Comparison of ENCODE assay signal across 9 mouse cellular contexts in genomic region chr7:101465392-101465791, GRCm38 (mm10). TPM values are rescaled to one million over a fixed set of nuclear protein-coding genes. Genes with fewer than 3 reads are reported as not detected.
A peak's percentile ranks its signal among the peaks of the same experiment; 100 is the strongest.
DNase-seq lines count a peak whose midpoint lies in the region; ATAC-seq and TF ChIP-seq lines count a peak whose summit lies in the region.
"Had no signal": no experiment of that assay in that cellular context is flagged by ENCODE, and none has a peak within 500 bp of the region (broad histone marks: within the 10 kb centered on the region; RNA-seq: fewer than 3 reads in every experiment).

No protein-coding gene starts in this region.

- WGBS in heart, embryonic 15.5 days: 27% methylated on average over 14 of the region's 14 CpGs
- WGBS in kidney, embryonic 16.5 days: 16% methylated on average over 14 of the region's 14 CpGs
- 6% methylated on average over 14 of the region's 14 CpGs for WGBS in lung, postnatal 0 days
- 63% methylated on average over 14 of the region's 14 CpGs for WGBS in forebrain, postnatal 0 days
- WGBS in forebrain, embryonic 14.5 days: 71% methylated on average over 14 of the region's 14 CpGs

- H3K36me3 ChIP-seq in heart, embryonic 15.5 days: no peaks in the 10 kb centered on the region
- no peaks in the 10 kb centered on the region for H3K36me3 ChIP-seq in kidney, embryonic 16.5 days (ENCODE audit: insufficient read depth, low read length)
- no peaks in the 10 kb centered on the region for H3K36me3 ChIP-seq in lung, postnatal 0 days (ENCODE audit: insufficient read depth, low read length)
- no peaks in the 10 kb centered on the region for H3K36me3 ChIP-seq in forebrain, postnatal 0 days (ENCODE audit: insufficient read depth)
- H3K36me3 ChIP-seq in forebrain, embryonic 14.5 days (ENCODE audit: control insufficient read depth, insufficient read depth, low read length): no peaks in the 10 kb centered on the region

- H3K27ac ChIP-seq in heart, embryonic 15.5 days: peak overlapping the region; percentile 70
- H3K27ac ChIP-seq in kidney, embryonic 16.5 days (ENCODE audit: low read length): peak overlapping the region; percentile 82
- H3K27ac ChIP-seq in lung, postnatal 0 days (ENCODE audit: low read length): peak overlapping the region; percentile 69
- H3K27ac ChIP-seq in forebrain, postnatal 0 days (ENCODE audit: low read depth, low read length): no peak overlapping the region
- no peak overlapping the region for H3K27ac ChIP-seq in forebrain, embryonic 14.5 days (ENCODE audit: low read depth, low read length)

- H3K9ac ChIP-seq in heart, embryonic 15.5 days: no peak overlapping the region
- H3K9ac ChIP-seq in kidney, embryonic 16.5 days (replicated peaks; ENCODE audit: low read length): no peak overlapping the region
- H3K9ac ChIP-seq in lung, postnatal 0 days (replicated peaks; ENCODE audit: low read depth): no peak overlapping the region
- H3K9ac ChIP-seq in forebrain, postnatal 0 days: no peak overlapping the region
- H3K9ac ChIP-seq in forebrain, embryonic 14.5 days (ENCODE audit: low read length): no peak overlapping the region

- peaks cover 72% of the 10 kb centered on the region for H3K4me1 ChIP-seq in heart, embryonic 15.5 days (replicated peaks)
- peaks cover 44% of the 10 kb centered on the region for H3K4me1 ChIP-seq in kidney, embryonic 16.5 days (ENCODE audit: insufficient read depth, low read length)
- peaks cover 14% of the 10 kb centered on the region for H3K4me1 ChIP-seq in lung, postnatal 0 days (ENCODE audit: insufficient read depth, low read depth, low read length)
- H3K4me1 ChIP-seq in forebrain, postnatal 0 days (ENCODE audit: insufficient read depth): peaks cover 16% of the 10 kb centered on the region; the same call in 1 of the 2 replicates
- H3K4me1 ChIP-seq in forebrain, embryonic 14.5 days (ENCODE audit: control insufficient read depth, insufficient read depth, low read length): peaks cover 14% of the 10 kb centered on the region

- TF ChIP-seq CTCF in lung, postnatal 0 days (IDR thresholded peaks at IDR 0.05): no peak
- TF ChIP-seq CTCF in forebrain, postnatal 0 days (IDR thresholded peaks at IDR 0.05; ENCODE audit: low read depth): no peak

- H3K9me3 ChIP-seq in heart, embryonic 15.5 days (replicated peaks): no peaks in the 10 kb centered on the region
- no peaks in the 10 kb centered on the region for H3K9me3 ChIP-seq in kidney, embryonic 16.5 days (ENCODE audit: low read length)
- no peaks in the 10 kb centered on the region for H3K9me3 ChIP-seq in lung, postnatal 0 days (ENCODE audit: low read length)
- H3K9me3 ChIP-seq in forebrain, postnatal 0 days (ENCODE audit: low read length): no peaks in the 10 kb centered on the region
- H3K9me3 ChIP-seq in forebrain, embryonic 14.5 days (replicated peaks; ENCODE audit: control insufficient read depth, low read length): no peaks in the 10 kb centered on the region

- DNase-seq in ovary, postnatal 36 days (ENCODE audit: low spot score): peak; percentile 18
- DNase-seq in ovary, postnatal 14 days (ENCODE audit: low spot score): no peak
- peak; percentile 76 for DNase-seq in lung, postnatal 0 days (ENCODE audit: low spot score)
- no peak for DNase-seq in adipocyte (ENCODE audit: low spot score)
- no peak for DNase-seq in forebrain, postnatal 0 days
- no peak for DNase-seq in forebrain, embryonic 14.5 days (ENCODE audit: low spot score)

- ATAC-seq in heart, embryonic 15.5 days (replicated peaks; ENCODE audit: insufficient number of reproducible peaks, insufficient read depth, low FRiP score, low read depth): peak; percentile 33
- ATAC-seq in kidney, embryonic 16.5 days (ENCODE audit: low FRiP score, low TSS enrichment): peak; percentile 58
- peak; percentile 70 for ATAC-seq in lung, postnatal 0 days
- ATAC-seq in forebrain, postnatal 0 days: no peak
- ATAC-seq in forebrain, embryonic 14.5 days: no peak

- peak; percentile 89 for TF ChIP-seq EP300 in lung, postnatal 0 days (IDR thresholded peaks at IDR 0.05)

- H3K4me3 ChIP-seq in heart, embryonic 15.5 days: no peak overlapping the region
- H3K4me3 ChIP-seq in kidney, embryonic 16.5 days (ENCODE audit: low read length): no peak overlapping the region
- H3K4me3 ChIP-seq in lung, postnatal 0 days (ENCODE audit: low read depth, low read length): no peak overlapping the region
- no peak overlapping the region for H3K4me3 ChIP-seq in forebrain, postnatal 0 days (ENCODE audit: low read depth, low read length)
- H3K4me3 ChIP-seq in forebrain, embryonic 14.5 days (ENCODE audit: low read depth, low read length): no peak overlapping the region
- H3K4me3 ChIP-seq: erythroblast, embryonic 14.5 days had no signal

- no peak overlapping the region for H3K4me2 ChIP-seq in heart, embryonic 15.5 days
- no peak overlapping the region for H3K4me2 ChIP-seq in kidney, embryonic 16.5 days (replicated peaks; ENCODE audit: low read depth, low read length)
- H3K4me2 ChIP-seq in lung, postnatal 0 days (replicated peaks; ENCODE audit: low read depth, low read length): no peak overlapping the region
- no peak overlapping the region for H3K4me2 ChIP-seq in forebrain, postnatal 0 days (ENCODE audit: low read depth)
- H3K4me2 ChIP-seq in forebrain, embryonic 14.5 days (ENCODE audit: low read length): no peak overlapping the region

- H3K27me3 ChIP-seq in heart, embryonic 15.5 days: peaks cover 5% of the 10 kb centered on the region
- no peaks in the 10 kb centered on the region for H3K27me3 ChIP-seq in kidney, embryonic 16.5 days (ENCODE audit: insufficient read depth, low read length)
- no peaks in the 10 kb centered on the region for H3K27me3 ChIP-seq in lung, postnatal 0 days (replicated peaks; ENCODE audit: insufficient read depth, low read length)
- no peaks in the 10 kb centered on the region for H3K27me3 ChIP-seq in forebrain, postnatal 0 days (ENCODE audit: insufficient read depth, low read length)
- no peaks in the 10 kb centered on the region for H3K27me3 ChIP-seq in forebrain, embryonic 14.5 days (replicated peaks; ENCODE audit: control insufficient read depth, insufficient read depth, low read length)

RNA-seq across cellular contexts. Expression of gene Pde2a, which starts 43.9 kb away (rescaled TPM):
- 16.3 and 21.9 TPM in 2 replicates for polyA plus RNA-seq in heart, embryonic 15.5 days (2015; fragmentation: Nextera tagmentation; extraction: Ambion mirVana)
- polyA plus RNA-seq in kidney, embryonic 16.5 days (2015; fragmentation: Nextera tagmentation; extraction: Ambion mirVana): 31.6 and 46.5 TPM in 2 replicates
- 3.2 and 4.3 TPM in 2 replicates for polyA plus RNA-seq in lung, postnatal 0 days (2015; fragmentation: Nextera tagmentation; extraction: Ambion mirVana)
- 94.2 and 104 TPM in 2 replicates for total RNA-seq in forebrain, postnatal 0 days (2014; rRNA removed)
- 66.2 and 72.4 TPM in 2 replicates for polyA plus RNA-seq in forebrain, postnatal 0 days (2015; fragmentation: Nextera tagmentation; extraction: Ambion mirVana)
- 27.0 and 34.7 TPM in 2 replicates for polyA plus RNA-seq in forebrain, embryonic 14.5 days (2014; fragmentation: Nextera tagmentation; extraction: Ambion mirVana)

RNA-seq across cellular contexts. Expression of gene Gm45837, which starts 54.7 kb away (rescaled TPM):
- not detected in 2 replicates for polyA plus RNA-seq in heart, embryonic 15.5 days (2015; fragmentation: Nextera tagmentation; extraction: Ambion mirVana)
- 9.9 TPM in 1 of 2 replicates, not detected in the other for polyA plus RNA-seq in kidney, embryonic 16.5 days (2015; fragmentation: Nextera tagmentation; extraction: Ambion mirVana)
- 4.0 and 4.2 TPM in 2 replicates for polyA plus RNA-seq in lung, postnatal 0 days (2015; fragmentation: Nextera tagmentation; extraction: Ambion mirVana)
- total RNA-seq in forebrain, postnatal 0 days (2014; rRNA removed): not detected in 2 replicates
- not detected in 2 replicates for polyA plus RNA-seq in forebrain, postnatal 0 days (2015; fragmentation: Nextera tagmentation; extraction: Ambion mirVana)
- not detected in 2 replicates for polyA plus RNA-seq in forebrain, embryonic 14.5 days (2014; fragmentation: Nextera tagmentation; extraction: Ambion mirVana)
- polyA plus RNA-seq: erythroblast, embryonic 14.5 days had no signal

Comparison
In these comparisons a context has a peak if more than half of its experiments do, and no peak if none do; other contexts are left out.
1. DNase-seq: peak in ovary, postnatal 36 days (single experiment) and lung, postnatal 0 days (single experiment); none in ovary, postnatal 14 days (single experiment), adipocyte (single experiment), forebrain, postnatal 0 days (single experiment) and forebrain, embryonic 14.5 days (single experiment).
2. ATAC-seq: peak in heart, embryonic 15.5 days (single experiment), kidney, embryonic 16.5 days (single experiment) and lung, postnatal 0 days (single experiment); none in forebrain, postnatal 0 days (single experiment) and forebrain, embryonic 14.5 days (single experiment).
3. H3K27ac ChIP-seq: peak in heart, embryonic 15.5 days (single experiment), kidney, embryonic 16.5 days (single experiment) and lung, postnatal 0 days (single experiment); none in forebrain, postnatal 0 days (single experiment) and forebrain, embryonic 14.5 days (single experiment).